Mouse (Mus musculus) ES-E14 (cell line): ENCODE measurements around the gene Axin2. TPM values are rescaled to one million over a fixed set of nuclear protein-coding genes. Genes with fewer than 3 reads are reported as not detected.

ENCODE experiments used
- DNase-seq: peaks from one replicate; pipeline ENCODE4 v3.0.0-alpha.2; 2013; ENCODE audit warnings: low read depth, low spot score
- H3K27ac ChIP-seq: 2 replicates; pipeline ENCODE4 v1.5.1; 2012; ENCODE audit warnings: low read depth, mild to moderate bottlenecking, low read length, moderate library complexity, mixed read lengths; ENCODE audit not compliant: poor library complexity, insufficient read depth, severe bottlenecking
- H3K36me3 ChIP-seq: 2 replicates; pipeline ENCODE4 v1.6.1; 2012; ENCODE audit warnings: mild to moderate bottlenecking, low read length, moderate library complexity, mixed read lengths; ENCODE audit not compliant: control insufficient read depth, poor library complexity, insufficient read depth, severe bottlenecking
- H3K4me1 ChIP-seq, 2 experiments: fragments of 150-350 bp in 1 of 2; sonication (generic) in 1 of 2; 2 replicates each; pipeline ENCODE4 v1.6.1; 2012; ENCODE audit warnings: low read length in 2 of 2, mild to moderate bottlenecking in 1 of 2, mixed read lengths in 1 of 2; ENCODE audit not compliant: control insufficient read depth in 2 of 2, insufficient read depth in 2 of 2, poor library complexity in 1 of 2
- H3K4me3 ChIP-seq, 2 experiments: fragments of 150-350 bp in 1 of 2; sonication (generic) in 1 of 2; 2 replicates each; pipeline ENCODE4 v1.5.1; 2012; ENCODE audit warnings: low read length in 2 of 2, low read depth in 1 of 2, mild to moderate bottlenecking in 1 of 2, mixed read lengths in 1 of 2; ENCODE audit not compliant: insufficient read depth in 1 of 2, poor library complexity in 1 of 2, severe bottlenecking in 1 of 2
- H3K9ac ChIP-seq: 2 replicates; pipeline ENCODE4 v1.6.1; 2012; ENCODE audit warnings: low read depth, mild to moderate bottlenecking, low read length, mixed read lengths; ENCODE audit not compliant: poor library complexity, insufficient read depth, severe bottlenecking
- H3K9me3 ChIP-seq: fragments of 150-350 bp; sonication (generic); 2 replicates; pipeline ENCODE4 v1.6.1; 2012; ENCODE audit warnings: low read depth, mild to moderate bottlenecking, low read length; ENCODE audit not compliant: control insufficient read depth, insufficient read depth
- CHD2 ChIP-seq: IDR thresholded peaks from 2 replicates; pipeline ENCODE4 v1.6.1; 2014; ENCODE audit warnings: mild to moderate bottlenecking, low read depth, low read length, inconsistent platforms
- HCFC1 ChIP-seq: IDR thresholded peaks from 2 replicates; pipeline ENCODE4 v1.6.1; 2012; ENCODE audit warnings: low read length, inconsistent platforms, borderline replicate concordance; ENCODE audit not compliant: insufficient read depth
- MAFK ChIP-seq: IDR thresholded peaks from 2 replicates; pipeline ENCODE4 v1.6.1; 2014; ENCODE audit warnings: mild to moderate bottlenecking, low read depth, low read length, inconsistent platforms; ENCODE audit not compliant: insufficient read depth
- ZC3H11A ChIP-seq: IDR thresholded peaks from 2 replicates; pipeline ENCODE4 v1.6.1; 2012; ENCODE audit warnings: low read depth, mild to moderate bottlenecking, inconsistent platforms, low read length, borderline replicate concordance
- ZNF384 ChIP-seq: IDR thresholded peaks from 2 replicates; pipeline ENCODE4 v1.6.1; 2012; ENCODE audit warnings: low read depth, low read length, inconsistent platforms
- in situ Hi-C, 2 experiments: fragments of 600-800 bp; cut with MboI; formaldehyde crosslinking; loops; one replicate each; pipeline ENCODE4 v1.15.1; 2025; ENCODE audit warnings: low sequenced_read_pairs in 2 of 2, inconsistent platforms in 1 of 2; ENCODE audit not compliant: unreplicated experiment in 2 of 2
- total RNA-seq: library from RNA; depleted of rRNA; stranded (reverse); fragments of 300-350 nt; gene quantifications from 2 replicates; pipeline ENCODE4 v1.2.3, GENCODE M21; 2012

Gene Axin2
- total RNA-seq, 1 experiment: 12.3 TPM

GRCm38 (mm10) chr11:108935128-108935868, 15.1 kb downstream of the Axin2 start:
- no peak overlapping the region for H3K9ac ChIP-seq
- no peak for TF ChIP-seq ZC3H11A
- no peak for TF ChIP-seq MAFK
- no peak for TF ChIP-seq HCFC1
- no peak for TF ChIP-seq CHD2
- no peak for TF ChIP-seq ZNF384
- H3K27ac ChIP-seq: no peak overlapping the region
- no peak overlapping the region for H3K4me3 ChIP-seq
- peaks cover 0 to 9% of the 10 kb centered on the region in 2 experiments; a peak in 1 of 4 replicates for H3K4me1 ChIP-seq
- H3K9me3 ChIP-seq: no peaks in the 10 kb centered on the region
- in situ Hi-C loops: no loop called here
- DNase-seq: no peak
- peaks cover 20% of the 10 kb centered on the region; the same call in 1 of the 2 replicates for H3K36me3 ChIP-seq

GRCm38 (mm10) chr11:108936016-108936792, 16.1 kb downstream of the Axin2 start:
- no peak for TF ChIP-seq ZC3H11A
- TF ChIP-seq HCFC1: no peak
- no peak for TF ChIP-seq CHD2
- no peak for TF ChIP-seq ZNF384
- H3K27ac ChIP-seq: no peak overlapping the region
- peaks cover 0 to 12% of the 10 kb centered on the region in 2 experiments; a peak in 2 of 4 replicates for H3K4me1 ChIP-seq
- H3K9me3 ChIP-seq: no peaks in the 10 kb centered on the region
- no peak for DNase-seq
- H3K9ac ChIP-seq: no peak overlapping the region
- in situ Hi-C loops: no loop called here
- peaks cover 17% of the 10 kb centered on the region; the same call in 1 of the 2 replicates for H3K36me3 ChIP-seq
- H3K4me3 ChIP-seq: no peak overlapping the region

DNA sequence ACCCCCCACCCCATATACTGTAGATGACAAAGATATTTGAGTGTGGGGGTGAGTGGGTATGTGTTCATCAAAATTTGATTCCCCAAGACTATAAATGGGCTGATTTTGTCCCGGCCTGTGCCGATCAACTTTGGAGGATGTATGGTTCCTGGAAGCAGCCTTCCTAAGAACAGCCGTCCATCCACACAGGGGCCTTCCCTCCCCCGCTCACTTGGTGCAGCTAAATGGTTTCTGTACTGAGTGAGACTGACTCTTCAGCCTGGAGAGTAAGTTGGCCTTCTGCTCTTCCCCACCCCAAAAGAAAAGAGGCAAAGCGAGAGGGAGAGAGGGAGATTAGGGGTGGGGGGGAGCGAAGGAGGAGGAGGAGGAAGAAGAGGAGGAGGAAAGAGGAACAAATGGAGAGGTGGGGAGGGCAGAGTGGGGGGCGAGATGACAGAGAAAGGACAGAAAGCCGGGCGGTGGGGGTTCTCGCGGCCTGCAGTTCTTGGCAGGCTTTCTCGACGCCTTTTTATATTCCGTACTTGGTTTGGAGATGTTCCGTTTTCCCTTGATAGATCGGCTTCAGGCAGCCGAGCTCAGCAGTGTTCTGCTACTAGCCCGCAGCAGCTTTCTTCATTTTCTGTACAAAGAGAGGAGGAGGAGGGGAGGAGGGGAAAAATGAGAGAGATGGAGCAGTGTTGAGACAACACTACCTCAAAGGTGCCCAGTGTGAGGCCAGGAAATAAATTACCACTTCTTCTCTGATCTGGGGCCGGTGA, 20.7 kb downstream of the Axin2 start:
- Histone ChIP-seq H3K9ac (no peak overlapping the region), H3K4me1 (peaks cover 0 to 7% of the 10 kb centered on the region in 2 experiments; a peak in 2 of 4 replicates), H3K4me3 (no peak overlapping the region), H3K9me3 (no peaks in the 10 kb centered on the region), H3K27ac (no peak overlapping the region), H3K36me3 (peaks cover 42% of the 10 kb centered on the region; the same call in 1 of the 2 replicates)
- DNase-seq: no peak
- TF ChIP-seq ZNF384 (no peak), HCFC1 (no peak), CHD2 (no peak), ZC3H11A (no peak)
- in situ Hi-C loops: no loop called here

DNA sequence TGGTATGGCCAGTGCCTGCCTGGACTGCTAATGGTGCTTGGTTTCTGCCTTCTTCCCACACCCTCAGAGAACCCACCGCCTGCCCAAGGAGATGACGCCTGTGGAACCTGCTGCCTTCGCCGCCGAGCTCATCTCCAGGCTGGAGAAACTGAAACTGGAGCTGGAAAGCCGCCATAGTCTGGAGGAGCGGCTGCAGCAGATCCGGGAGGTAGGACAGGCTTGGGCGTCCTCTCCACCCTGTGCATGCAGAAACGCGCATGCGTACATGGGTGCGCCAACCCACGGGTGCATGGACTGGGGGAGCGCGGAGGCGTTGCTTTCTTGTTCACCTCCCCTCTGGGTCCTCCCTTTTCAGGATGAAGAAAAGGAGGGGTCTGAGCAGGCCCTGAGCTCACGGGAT, 21.7 kb downstream of the Axin2 start:
- DNase-seq: no peak
- H3K9me3 ChIP-seq: no peaks in the 10 kb centered on the region
- peak overlapping the region; percentile 42 to 65 for H3K4me3 ChIP-seq
- peak overlapping the region; percentile 30 for H3K9ac ChIP-seq
- H3K36me3 ChIP-seq: peaks cover 49% of the 10 kb centered on the region; the same call in 1 of the 2 replicates
- peaks cover 0 to 7% of the 10 kb centered on the region in 2 experiments; a peak in 2 of 4 replicates for H3K4me1 ChIP-seq
- no peak for TF ChIP-seq ZNF384
- no peak for TF ChIP-seq CHD2
- TF ChIP-seq MAFK: no peak
- TF ChIP-seq HCFC1: no peak
- no peak for TF ChIP-seq ZC3H11A
- no peak overlapping the region for H3K27ac ChIP-seq
- in situ Hi-C loops: no loop called here
